Mouse (Mus musculus) heart, adult 8-10 months (tissue): ENCODE results near the gene Pnp. TPM values are rescaled to one million over a fixed set of nuclear protein-coding genes. Genes with fewer than 3 reads are reported as not detected.
A peak's percentile ranks its signal among the peaks of the same experiment; 100 is the strongest.
"Not testable (repeated sequence)": the region's sequence is repeated elsewhere in the genome, so short reads cannot be mapped to it uniquely, and the experiment has no call there.

ENCODE experiments used
- DNase-seq: peaks from one replicate; pipeline ENCODE4 v3.0.0; 2022; ENCODE audit warnings: low spot score
- total RNA-seq, 4 experiments: library from RNA; stranded (reverse); gene quantifications; 2 replicates each; pipeline ENCODE4 v1.2.4; 2022

Pnp gene
- total RNA-seq: 10 to 100 TPM in 1 of 4 experiments, 1 to 10 TPM in 3; 8.0 to 10.9 (median 9.3) TPM

DNA sequence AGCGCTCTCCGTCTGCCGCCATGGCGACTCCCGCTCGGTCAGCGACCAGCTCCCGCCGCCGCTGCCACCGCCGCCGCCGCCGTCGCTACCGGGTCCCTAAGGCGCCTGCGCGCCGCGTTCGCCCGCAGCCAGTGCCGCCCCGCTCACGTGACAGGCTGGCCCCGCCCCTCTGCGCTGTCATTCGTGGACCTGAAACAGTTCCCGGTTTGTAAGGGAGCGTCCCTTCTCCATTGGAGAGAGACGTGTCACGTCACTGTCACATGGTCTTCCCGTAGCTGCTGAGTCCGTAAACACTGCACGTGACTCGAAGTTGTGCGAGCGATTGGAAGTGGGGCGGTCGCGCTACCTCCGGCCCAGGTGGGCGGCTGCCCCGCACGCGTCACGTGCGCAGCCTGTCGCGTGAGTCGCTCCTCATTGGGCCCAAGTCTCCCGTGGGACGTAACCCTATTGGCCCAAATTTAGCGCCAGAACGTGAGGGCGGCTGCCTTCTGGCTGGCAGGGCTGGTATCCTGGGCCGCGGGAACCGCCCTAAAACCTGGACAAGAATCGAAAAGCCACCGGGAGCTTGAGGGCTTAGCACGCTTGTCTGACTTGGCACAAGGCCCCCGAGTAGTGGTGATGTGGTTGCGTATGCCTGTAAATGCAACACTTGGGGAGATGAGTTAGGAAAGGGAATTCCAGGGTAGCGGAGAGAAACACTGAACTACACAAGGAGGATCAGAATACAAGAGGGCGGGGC lies at the start of gene Pnp, which contains the start of gene Pip4p1:
Gene Pnp (plus strand): TSS at position 329 of the 739 bp plus-strand sequence.
Gene Pip4p1 (minus strand): TSS at position 103 of the 739 bp plus-strand sequence.
- DNase-seq: peak; percentile 99

GRCm38 (mm10) chr14:50891621-50892020 lies 39.3 kb upstream of the Pnp start:
- no peak for DNase-seq

GRCm38 (mm10) chr14:50892091-50892490 lies 38.8 kb upstream of the Pnp start:
- DNase-seq: no peak

- DNase-seq: peak; percentile 29
These were observed 38.1 kb upstream of the Pnp start for GRCm38 (mm10) chr14:50892541-50893459.

DNA sequence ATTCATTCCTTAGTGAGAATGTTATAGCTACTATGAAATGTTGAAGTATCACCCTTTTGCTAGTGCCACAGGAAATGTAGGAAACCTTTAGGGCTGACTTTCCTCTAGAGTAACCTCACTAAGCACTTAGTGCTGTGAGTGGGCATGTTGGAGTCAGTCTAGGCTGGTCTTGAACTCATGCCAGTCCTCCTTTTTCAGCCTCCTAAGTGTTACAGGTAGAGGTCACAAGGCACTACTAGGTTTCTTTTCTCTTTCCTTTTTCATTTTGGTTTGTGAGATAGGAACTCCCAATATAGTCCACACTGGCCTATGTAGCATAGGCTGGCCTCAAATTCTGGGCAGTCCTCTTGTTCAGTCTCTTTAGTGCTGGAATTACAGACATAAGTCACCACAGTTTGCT lies 35.5 kb upstream of the Pnp start:
- DNase-seq: no peak

GRCm38 (mm10) chr14:50895985-50896746 lies 34.7 kb upstream of the Pnp start:
- DNase-seq: peak; percentile 86

GRCm38 (mm10) chr14:50896747-50897373 lies 34.0 kb upstream of the Pnp start:
- peak; percentile 11 for DNase-seq

GRCm38 (mm10) chr14:50897374-50897765 lies 33.5 kb upstream of the Pnp start, which contains the start of gene Klhl33:
Klhl33 (minus strand) TSS chr14:50897507.
- peak; percentile 35 for DNase-seq

GRCm38 (mm10) chr14:50897992-50898391 lies 32.9 kb upstream of the Pnp start:
- DNase-seq: not testable (repeated sequence)

GRCm38 (mm10) chr14:50903973-50904827 lies 26.7 kb upstream of the Pnp start:
- no peak for DNase-seq

GRCm38 (mm10) chr14:50904828-50905129 lies 26.1 kb upstream of the Pnp start:
- no peak for DNase-seq

DNA sequence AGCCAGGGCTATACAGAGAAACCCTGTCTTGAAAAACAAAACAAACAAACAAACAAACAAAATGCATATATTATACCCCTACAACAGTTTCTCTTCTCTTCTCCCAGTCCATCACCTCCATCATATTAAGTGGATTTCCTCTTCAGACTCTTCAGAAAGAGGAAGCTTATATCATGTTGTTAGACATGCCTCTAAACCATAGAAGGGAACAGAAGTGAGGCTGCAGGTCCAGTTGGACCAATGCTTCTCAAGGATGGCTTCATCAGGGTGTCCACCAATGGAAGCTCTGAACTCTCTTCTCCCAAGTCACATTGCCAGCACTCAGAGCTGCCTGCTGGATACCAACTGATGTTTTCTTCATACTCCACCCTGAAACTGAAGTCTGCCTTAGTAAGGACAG lies 25.6 kb upstream of the Pnp start:
- not testable (repeated sequence) for DNase-seq

DNA sequence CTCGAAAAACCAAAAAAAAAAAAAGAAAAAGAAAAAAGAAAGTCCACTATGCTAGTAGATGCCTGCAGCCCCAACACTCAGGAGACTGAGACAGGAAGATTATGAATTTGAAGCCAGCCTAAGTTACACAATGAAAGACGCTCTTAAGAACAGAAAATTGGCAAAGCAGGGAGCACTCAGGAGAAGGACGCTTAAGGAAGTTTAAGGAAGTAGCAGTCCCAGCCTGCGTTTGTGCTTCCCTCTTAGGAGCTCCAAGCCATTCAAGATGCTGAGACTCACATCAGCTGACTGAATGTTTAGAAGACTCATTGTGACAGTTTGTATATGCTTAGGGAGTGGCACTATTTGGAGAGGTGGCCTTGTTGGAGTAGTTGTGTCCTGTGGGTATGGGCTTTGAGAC lies 22.8 kb upstream of the Pnp start:
- DNase-seq: no peak

DNA sequence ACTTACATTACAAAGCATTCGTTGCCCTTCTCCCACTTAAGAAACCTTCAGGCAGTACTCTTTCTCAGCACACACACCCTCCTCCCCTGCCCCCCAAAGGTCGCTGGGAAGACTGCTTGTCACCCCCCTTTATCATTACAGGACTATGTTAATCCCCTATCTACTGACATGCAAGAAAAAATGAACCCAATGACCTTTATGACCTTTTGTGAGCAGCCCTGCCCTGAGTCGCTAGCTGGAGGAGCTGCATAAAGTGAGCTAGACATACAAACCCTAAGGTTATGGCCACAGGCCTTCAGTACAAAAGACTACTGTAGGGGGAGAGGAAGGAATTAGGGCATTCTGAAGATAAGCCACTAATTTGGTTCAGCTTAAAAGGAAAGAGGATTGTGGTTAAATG lies 19.5 kb upstream of the Pnp start:
- no peak for DNase-seq

DNA sequence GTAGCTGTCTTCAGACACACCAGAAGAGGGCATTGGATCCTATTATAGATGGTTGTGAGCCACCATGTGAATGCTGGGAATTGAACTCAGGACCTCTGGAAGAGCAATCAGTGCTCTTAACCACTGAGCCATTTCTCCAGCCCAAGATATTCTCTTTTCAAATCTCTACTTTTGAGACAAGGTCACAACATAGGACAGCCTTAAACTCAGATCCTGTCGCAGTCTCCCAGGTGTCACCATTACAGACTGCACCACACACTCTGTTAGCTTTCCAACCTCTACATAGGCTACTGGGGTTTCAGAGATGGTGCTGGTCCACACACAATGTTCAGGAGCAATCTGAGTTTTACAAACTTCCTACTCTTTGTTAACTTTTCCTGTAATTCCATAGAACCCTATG lies 7.4 kb upstream of the Pnp start:
- DNase-seq: not testable (repeated sequence)

- DNase-seq: peak; percentile 95
These were observed 6.4 kb upstream of the Pnp start, which contains the start of the genes Osgep and Apex1 for GRCm38 (mm10) chr14:50924281-50925064. Osgep (minus strand) TSS chr14:50924893. Apex1 (plus strand) TSS chr14:50924968.

- DNase-seq: no peak
These were observed 5.6 kb upstream of the Pnp start for GRCm38 (mm10) chr14:50925111-50925920.

GRCm38 (mm10) chr14:50927366-50927765 lies 3.5 kb upstream of the Pnp start:
- DNase-seq: no peak

GRCm38 (mm10) chr14:50929951-50930350 lies 931 bp upstream of the Pnp start:
- DNase-seq: no peak
